Comparison of ENCODE assay signal across 8 mouse cellular contexts in genomic region chr14:79301466-79301875, GRCm38 (mm10). TPM values are rescaled to one million over a fixed set of nuclear protein-coding genes. Genes with fewer than 3 reads are reported as not detected.
A peak's percentile ranks its signal among the peaks of the same experiment; 100 is the strongest.
DNase-seq lines count a peak whose midpoint lies in the region; ATAC-seq and TF ChIP-seq lines count a peak whose summit lies in the region.

TSS of gene Rgcc (minus strand) at chr14:79301645.

- peaks cover 7 to 38% of the 10 kb centered on the region in 2 experiments for H3K4me1 ChIP-seq in MEL (ENCODE audit: control insufficient read depth in 1 of 2, insufficient read depth in 2 of 2, low read length in 2 of 2)
- H3K4me1 ChIP-seq in cerebellum, adult 2 months (ENCODE audit: control insufficient read depth, insufficient read depth, low read length): no peaks in the 10 kb centered on the region
- no peaks in the 10 kb centered on the region for H3K4me1 ChIP-seq in forebrain, postnatal 0 days (ENCODE audit: insufficient read depth)
- no peaks in the 10 kb centered on the region for H3K4me1 ChIP-seq in neural tube, embryonic 14.5 days (ENCODE audit: control insufficient read depth, insufficient read depth, low read length)
- H3K4me1 ChIP-seq in testis, adult 2 months (ENCODE audit: control insufficient read depth, insufficient read depth, low read length): peaks cover 18% of the 10 kb centered on the region

- peak; percentile 97 for DNase-seq in MEL (ENCODE audit: low read depth, low spot score)
- DNase-seq in cerebellum, adult 2 months: peak; percentile 95 to 97
- peak; percentile 93 for DNase-seq in forebrain, postnatal 0 days
- peak; percentile 91 to 94 for DNase-seq in heart, postnatal 36 days
- DNase-seq in layer of hippocampus, adult 18-20 months (ENCODE audit: low spot score in 2 of 2): peak; percentile 82 to 93
- peak; percentile 97 to 98 for DNase-seq in lung, adult 18-20 months

- H3K4me3 ChIP-seq in MEL (ENCODE audit: control insufficient read depth in 1 of 2, insufficient read depth in 1 of 2, low read depth in 2 of 2, low read length in 2 of 2): peak within 1 kb of the TSS; percentile 35 to 42
- H3K4me3 ChIP-seq in cerebellum, adult 2 months (replicated peaks; ENCODE audit: insufficient read depth, low read depth, low read length): peak within 1 kb of the TSS; percentile 70
- H3K4me3 ChIP-seq in forebrain, postnatal 0 days (ENCODE audit: low read depth, low read length): peak within 1 kb of the TSS; percentile 59
- peak within 1 kb of the TSS; percentile 42 for H3K4me3 ChIP-seq in neural tube, embryonic 14.5 days (ENCODE audit: low read depth, low read length)
- H3K4me3 ChIP-seq in testis, adult 2 months (ENCODE audit: control insufficient read depth, low read depth, low read length): peak within 1 kb of the TSS; percentile 92

- no peak within 1 kb of the TSS for H3K27ac ChIP-seq in MEL (ENCODE audit: control insufficient read depth, low read depth, low read length)
- H3K27ac ChIP-seq in cerebellum, adult 2 months (ENCODE audit: insufficient read depth, low read length): 0 out of 2 replicates have a peak within 1 kb of the TSS, but pooled peaks have one; percentile 9
- no peak within 1 kb of the TSS for H3K27ac ChIP-seq in forebrain, postnatal 0 days (ENCODE audit: low read depth, low read length)
- no peak within 1 kb of the TSS for H3K27ac ChIP-seq in neural tube, embryonic 14.5 days (ENCODE audit: low read depth, low read length)
- peak within 1 kb of the TSS; percentile 47 for H3K27ac ChIP-seq in testis, adult 2 months (ENCODE audit: control insufficient read depth, insufficient read depth, low read depth, low read length)

- H3K36me3 ChIP-seq in MEL (ENCODE audit: control insufficient read depth in 1 of 2, insufficient read depth in 2 of 2, low read length in 2 of 2): peaks cover 0 to 15% of the 10 kb centered on the region in 2 experiments; a peak in 2 of 4 replicates
- H3K36me3 ChIP-seq in forebrain, postnatal 0 days (ENCODE audit: insufficient read depth): no peaks in the 10 kb centered on the region
- H3K36me3 ChIP-seq in neural tube, embryonic 14.5 days (ENCODE audit: control insufficient read depth, insufficient read depth, low read length): no peaks in the 10 kb centered on the region
- no peaks in the 10 kb centered on the region for H3K36me3 ChIP-seq in testis, adult 2 months (ENCODE audit: control insufficient read depth, insufficient read depth, low read length)

- under 1% methylated on average over 34 of the region's 34 CpGs for WGBS in cerebellum, adult 2 months
- 0% methylated on average over 32 of the region's 34 CpGs for WGBS in forebrain, postnatal 0 days
- WGBS in neural tube, embryonic 14.5 days: under 1% methylated on average over 33 of the region's 34 CpGs

- H3K9ac ChIP-seq in MEL (ENCODE audit: control insufficient read depth, low read depth, low read length, poor library complexity, severe bottlenecking): peak within 1 kb of the TSS; percentile 57
- H3K9ac ChIP-seq in forebrain, postnatal 0 days: peak within 1 kb of the TSS; percentile 52
- peak within 1 kb of the TSS; percentile 60 for H3K9ac ChIP-seq in neural tube, embryonic 14.5 days (replicated peaks; ENCODE audit: low read depth, low read length)

- peak within 1 kb of the TSS; percentile 100 for H3K4me2 ChIP-seq in forebrain, postnatal 0 days (ENCODE audit: low read depth)
- H3K4me2 ChIP-seq in neural tube, embryonic 14.5 days (ENCODE audit: low read depth, low read length): peak within 1 kb of the TSS; percentile 98

- H3K79me2 ChIP-seq in MEL (ENCODE audit: control insufficient read depth, insufficient read depth, low read length, poor library complexity): no peaks in the 10 kb centered on the region

- H3K27me3 ChIP-seq in MEL (ENCODE audit: control insufficient read depth in 1 of 2, insufficient read depth in 2 of 2, low read length in 2 of 2): no peaks in the 10 kb centered on the region
- no peaks in the 10 kb centered on the region for H3K27me3 ChIP-seq in cerebellum, adult 2 months (ENCODE audit: control insufficient read depth, insufficient read depth, low read length)
- no peaks in the 10 kb centered on the region for H3K27me3 ChIP-seq in forebrain, postnatal 0 days (ENCODE audit: insufficient read depth, low read length)
- H3K27me3 ChIP-seq in neural tube, embryonic 14.5 days (ENCODE audit: control insufficient read depth, insufficient read depth, low read length): 0 out of 2 replicates have a peak, but pooled peaks cover 9% of the 10 kb centered on the region
- H3K27me3 ChIP-seq in testis, adult 2 months (ENCODE audit: control insufficient read depth, insufficient read depth, low read length): peaks cover 4% of the 10 kb centered on the region; the same call in 1 of the 2 replicates

- no peaks in the 10 kb centered on the region for H3K9me3 ChIP-seq in MEL (replicated peaks; ENCODE audit: insufficient read depth, low read length)
- H3K9me3 ChIP-seq in forebrain, postnatal 0 days (ENCODE audit: low read length): no peaks in the 10 kb centered on the region
- no peaks in the 10 kb centered on the region for H3K9me3 ChIP-seq in neural tube, embryonic 14.5 days (ENCODE audit: control insufficient read depth, low read length)

- TF ChIP-seq EP300 in MEL (IDR thresholded peaks at IDR 0.05; ENCODE audit: low read depth in 1 of 2, low read length in 2 of 2): no peak

- peak; percentile 55 to 66 (median 63) for TF ChIP-seq CTCF in MEL (IDR thresholded peaks at IDR 0.05 in 2 of 3, conservative IDR thresholded peaks at IDR 0.05 in 1 of 3; ENCODE audit: control insufficient read depth in 1 of 3, insufficient read depth in 1 of 3, low read depth in 2 of 3, low read length in 3 of 3, poor library complexity in 1 of 3, severe bottlenecking in 1 of 3)
- TF ChIP-seq CTCF in cerebellum, adult 2 months (IDR thresholded peaks at IDR 0.05; ENCODE audit: borderline replicate concordance, insufficient read depth, low read depth, low read length): peak; percentile 93
- peak; percentile 95 for TF ChIP-seq CTCF in forebrain, postnatal 0 days (IDR thresholded peaks at IDR 0.05; ENCODE audit: low read depth)
- peak; percentile 76 for TF ChIP-seq CTCF in testis, adult 2 months (IDR thresholded peaks at IDR 0.05; ENCODE audit: control insufficient read depth, insufficient read depth, insufficient replicate concordance, low read depth, low read length)

- intact Hi-C loops in heart, postnatal 36 days (cut with DNase I): loop anchor here (2.0 to 5.0 kb wide), 2 partner anchors 25 to 179 kb away; no protein-coding TSS in a partner anchor

- ATAC-seq in forebrain, postnatal 0 days: peak; percentile 98
- ATAC-seq in neural tube, embryonic 14.5 days (ENCODE audit: low read depth): peak; percentile 97

- TF ChIP-seq POLR2A in MEL (IDR thresholded peaks at IDR 0.05; ENCODE audit: control insufficient read depth in 1 of 2, insufficient read depth in 1 of 2, low read depth in 1 of 2, low read length in 2 of 2, poor library complexity in 1 of 2): peak; percentile 71 to 91
- TF ChIP-seq POLR2A in cerebellum, adult 2 months (IDR thresholded peaks at IDR 0.05; ENCODE audit: borderline replicate concordance, insufficient read depth, low read length): peak; percentile 91
- TF ChIP-seq POLR2A in testis, adult 2 months (IDR thresholded peaks at IDR 0.05; ENCODE audit: control insufficient read depth, low read depth, low read length): no peak; the same call in 1 of the 2 replicates

- no peak; the same call in 1 of the 2 replicates for TF ChIP-seq RAD21 in MEL (IDR thresholded peaks at IDR 0.05; ENCODE audit: low read depth, low read length)

TF ChIP-seq in MEL, 35 proteins besides CTCF, POLR2A, EP300 and RAD21:
- TF ChIP-seq NRF1 (IDR thresholded peaks at IDR 0.05; ENCODE audit: insufficient read depth, low read depth, low read length, poor library complexity, severe bottlenecking) (0 out of 2 replicates have a peak, but pooled peaks have one; percentile 25), TBP (IDR thresholded peaks at IDR 0.05; ENCODE audit: low read depth, low read length) (peak; percentile 84), ETS1 (IDR thresholded peaks at IDR 0.05; ENCODE audit: low read depth, low read length) (no peak; the same call in 1 of the 2 replicates), ZMIZ1 (IDR thresholded peaks at IDR 0.05; ENCODE audit: low read depth, low read length) (peak; percentile 88; the same call in 1 of the 2 replicates), POLR2AphosphoS5 (IDR thresholded peaks at IDR 0.05; ENCODE audit: borderline replicate concordance, low read depth, low read length) (peak; percentile 83; the same call in 1 of the 2 replicates), NELFE (IDR thresholded peaks at IDR 0.05; ENCODE audit: low read depth, low read length) (peak; percentile 52; the same call in 1 of the 2 replicates), UBTF (IDR thresholded peaks at IDR 0.05; ENCODE audit: borderline replicate concordance, insufficient read depth, low read depth, low read length) (peak; percentile 87; the same call in 1 of the 2 replicates), MYC (IDR thresholded peaks at IDR 0.05; ENCODE audit: low read depth, low read length) (no peak), KAT2A (conservative IDR thresholded peaks at IDR 0.05; ENCODE audit: low read depth, low read length) (no peak), MAX (IDR thresholded peaks at IDR 0.05; ENCODE audit: low read length) (peak; percentile 50; the same call in 1 of the 2 replicates)

RNA-seq across cellular contexts. Expression of gene Rgcc, which starts in this region (rescaled TPM):
- total RNA-seq in MEL (2012; rRNA removed): 0.85 and 1.2 TPM in 2 replicates
- polyA plus RNA-seq in MEL (2012; ENCODE audit: insufficient read depth in 1 of 2, insufficient read length in 2 of 2, low read depth in 1 of 2, low replicate concordance in 2 of 2, missing spikeins in 1 of 2): 1 to 10 TPM in 1 of 2 experiments, not detected in 1; 1.8 TPM
- polyA plus RNA-seq in cerebellum, adult 2 months (2012; rRNA removed): 41.5 and 45.1 TPM in 2 replicates
- total RNA-seq in forebrain, postnatal 0 days (2014; rRNA removed): 33.3 and 55.5 TPM in 2 replicates
- polyA plus RNA-seq in forebrain, postnatal 0 days (2015; fragmentation: Nextera tagmentation; extraction: Ambion mirVana): 31.2 and 33.9 TPM in 2 replicates
- total RNA-seq in heart, postnatal 36 days (2021): 10 to 100 TPM; 54.7 to 54.8 TPM
- 10 to 100 TPM; 41.4 to 42.2 TPM for total RNA-seq in layer of hippocampus, adult 18-20 months (2021)
- 23.0 and 39.9 TPM in 2 replicates for polyA plus RNA-seq in neural tube, embryonic 14.5 days (2014; fragmentation: Nextera tagmentation; extraction: Ambion mirVana)
- polyA plus RNA-seq in testis, adult 2 months (2012; rRNA removed): 24.0 and 26.5 TPM in 2 replicates

Comparison
In these comparisons a context has a peak if more than half of its experiments do, and no peak if none do; other contexts are left out.
1. RNA of gene Rgcc (total RNA-seq): 54.7 to 54.8 TPM in heart, postnatal 36 days, 41.4 to 42.2 TPM in layer of hippocampus, adult 18-20 months and 33.3 to 55.5 TPM in forebrain, postnatal 0 days; 0.85 to 1.2 TPM in MEL; every median in the first group is over 10 times any median in the second.
2. H3K27ac ChIP-seq: peak in cerebellum, adult 2 months (single experiment) and testis, adult 2 months (single experiment); none in MEL (single experiment), forebrain, postnatal 0 days (single experiment) and neural tube, embryonic 14.5 days (single experiment).
3. H3K4me3 ChIP-seq: peak in every context shown above with its lines; median percentile 92 in testis, adult 2 months; 70 in cerebellum, adult 2 months; 59 in forebrain, postnatal 0 days; 42 in neural tube, embryonic 14.5 days; 38 in MEL.
4. Peak in every context shown above with its lines, with median percentiles within 50 percentile points of each other: DNase-seq, H3K9ac ChIP-seq and CTCF ChIP-seq.